Mouse (Mus musculus): Measurements from ENCODE around the gene Tmem11.

Gene Tmem11

GRCm38 (mm10) chr11:60828903-60829302 lies 50.2 kb downstream of the Tmem11 start:
- no peak for DNase-seq (ENCODE audit: low read depth, low spot score)

GRCm38 (mm10) chr11:60827241-60827945 lies 51.7 kb downstream of the Tmem11 start:
- no peak for DNase-seq (ENCODE audit: low read depth, low spot score)

GRCm38 (mm10) chr11:60826700-60827099 lies 52.4 kb downstream of the Tmem11 start:
- DNase-seq (ENCODE audit: low read depth, low spot score): no peak

- no peak for DNase-seq (ENCODE audit: low read depth, low spot score)
Measured at GRCm38 (mm10) chr11:60825191-60825590, 53.9 kb downstream of the Tmem11 start.

GRCm38 (mm10) chr11:60823771-60824170 lies 55.3 kb downstream of the Tmem11 start:
- DNase-seq (ENCODE audit: low read depth, low spot score): no peak

GRCm38 (mm10) chr11:60816398-60816797 lies 62.7 kb downstream of the Tmem11 start:
- no peak for DNase-seq (ENCODE audit: low read depth, low spot score)

All from ZHBTc4 (cell line).